ENCODE assay signal across 9 mouse cellular contexts in the genomic region with DNA sequence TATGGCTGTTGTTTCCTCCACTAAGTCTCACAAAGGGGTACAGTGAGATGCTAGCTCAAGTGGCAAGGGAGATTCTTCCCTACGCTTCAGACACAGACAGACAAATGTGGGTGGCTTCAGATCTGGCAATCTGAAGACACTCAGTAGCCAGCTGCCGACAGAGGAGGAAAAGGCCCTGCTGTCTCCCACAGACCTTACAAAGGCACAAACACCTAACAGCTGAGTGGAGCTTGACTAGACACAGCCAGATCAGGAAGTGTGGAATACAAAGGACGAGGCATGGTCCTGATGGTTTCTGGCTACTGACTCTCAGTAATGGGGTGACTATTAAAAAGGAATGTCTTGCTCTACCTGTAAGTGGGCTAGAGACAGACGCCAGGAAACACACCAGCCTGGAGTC.
DNase-seq lines count a peak whose midpoint lies in the region; ATAC-seq and TF ChIP-seq lines count a peak whose summit lies in the region.
"Had no signal": no experiment of that assay in that cellular context is flagged by ENCODE, and none has a peak within 500 bp of the region (broad histone marks: within the 10 kb centered on the region; RNA-seq: fewer than 3 reads in every experiment).

No protein-coding gene starts in this region.

- TF ChIP-seq CTCF in kidney, adult 2 months (conservative IDR thresholded peaks at IDR 0.05; ENCODE audit: insufficient read depth, insufficient read length, low read depth, low read length): no peak

- no peak overlapping the region for H3K4me2 ChIP-seq in forebrain, embryonic 12.5 days

- DNase-seq in kidney, adult 2 months: no peak
- DNase-seq in kidney, postnatal 14 days: no peak
- DNase-seq in ZHBTc4 (ENCODE audit: low read depth, low spot score): peak; percentile 51
- DNase-seq in lung, postnatal 14 days: peak; percentile 31
- no peak for DNase-seq in gastrocnemius, postnatal 10 days
- DNase-seq in kidney, postnatal 4 days: no peak

- H3K27me3 ChIP-seq in kidney, adult 2 months (replicated peaks; ENCODE audit: control insufficient read depth, insufficient read depth, low read length): no peaks in the 10 kb centered on the region
- no peaks in the 10 kb centered on the region for H3K27me3 ChIP-seq in forebrain, embryonic 12.5 days
- H3K27me3 ChIP-seq: Patski had no signal

- H3K36me3 ChIP-seq in kidney, adult 2 months (ENCODE audit: control insufficient read depth, insufficient read depth, low read length): no peaks in the 10 kb centered on the region
- no peaks in the 10 kb centered on the region for H3K36me3 ChIP-seq in forebrain, embryonic 12.5 days (replicated peaks)

- H3K27ac ChIP-seq in kidney, adult 2 months (ENCODE audit: insufficient read depth, low read depth, low read length): peak overlapping the region; percentile 4
- peak overlapping the region; percentile 51; the same call in 1 of the 2 replicates for H3K27ac ChIP-seq in forebrain, embryonic 12.5 days

- no peak overlapping the region for H3K4me3 ChIP-seq in kidney, adult 2 months (ENCODE audit: insufficient read depth, low read depth, low read length)
- no peak overlapping the region for H3K4me3 ChIP-seq in forebrain, embryonic 12.5 days (replicated peaks)

- WGBS in kidney, adult 2 months: 46% methylated on average over 4 of the region's 4 CpGs
- 70% methylated on average over 4 of the region's 4 CpGs for WGBS in forebrain, embryonic 12.5 days

- no peak for ATAC-seq in forebrain, embryonic 12.5 days (ENCODE audit: low FRiP score)
- no peak for ATAC-seq in cerebellum, adult (ENCODE audit: insufficient number of reproducible peaks, low FRiP score, low TSS enrichment)
- ATAC-seq: Patski had no signal

- no peaks in the 10 kb centered on the region for H3K9me3 ChIP-seq in forebrain, embryonic 12.5 days

- peaks cover 34% of the 10 kb centered on the region for H3K4me1 ChIP-seq in kidney, adult 2 months (ENCODE audit: control insufficient read depth, insufficient read depth, low read length)
- H3K4me1 ChIP-seq in forebrain, embryonic 12.5 days: peaks cover 20% of the 10 kb centered on the region

- no peak for TF ChIP-seq POLR2A in kidney, adult 2 months (IDR thresholded peaks at IDR 0.05; ENCODE audit: low read depth, low read length)

- H3K9ac ChIP-seq in forebrain, embryonic 12.5 days: no peak overlapping the region

Comparison
In these comparisons a context has a peak if more than half of its experiments do, and no peak if none do; other contexts are left out.
1. DNase-seq: peak in ZHBTc4 (single experiment) and lung, postnatal 14 days (single experiment); none in kidney, adult 2 months (single experiment), kidney, postnatal 14 days (single experiment), gastrocnemius, postnatal 10 days (single experiment) and kidney, postnatal 4 days (0 of 2).